Mouse (Mus musculus): Measurements from ENCODE around the gene Phkg1. TPM values are rescaled to one million over a fixed set of nuclear protein-coding genes. Genes with fewer than 3 reads are reported as not detected.

Phkg1 gene
- total and polyA plus RNA-seq, 2 experiments from 2014 or later, result 1.7 to 3.6 TPM

DNA sequence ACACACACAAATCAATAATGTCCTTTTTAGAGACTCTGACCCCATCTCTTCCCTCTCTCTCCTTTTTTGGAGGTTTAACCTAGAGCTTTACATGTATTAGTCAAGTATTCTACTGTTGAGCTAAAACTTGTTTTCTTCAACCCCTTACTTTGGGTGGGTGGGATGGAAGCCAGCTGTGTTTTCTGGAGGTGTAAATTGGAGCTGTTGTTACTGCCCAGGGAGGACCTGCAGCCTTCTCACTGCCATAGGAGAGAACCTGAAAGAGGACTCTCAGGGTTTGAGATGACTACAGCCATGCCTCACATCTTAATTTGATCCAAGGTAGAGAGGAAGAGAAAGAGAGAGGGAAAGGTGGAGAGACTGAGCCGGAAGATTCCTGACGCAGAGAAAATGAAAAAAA lies 41.9 kb upstream of the Phkg1 start:
- Histone ChIP-seq H3K36me3 (ENCODE audit: insufficient read depth, low read length) (no peaks in the 10 kb centered on the region), H3K4me1 (ENCODE audit: insufficient read depth, low read length) (0 out of 2 replicates have a peak, but pooled peaks cover 4% of the 10 kb centered on the region), H3K9me3 (ENCODE audit: low read length) (no peaks in the 10 kb centered on the region), H3K4me3 (ENCODE audit: low read length) (no peak overlapping the region), H3K4me2 (ENCODE audit: low read depth, low read length) (no peak overlapping the region), H3K9ac (replicated peaks; ENCODE audit: low read length) (no peak overlapping the region), H3K27ac (no peak overlapping the region), H3K27me3 (ENCODE audit: insufficient read depth, low read length) (no peaks in the 10 kb centered on the region)
- no peak for ATAC-seq
- 69% methylated on average over 2 of the region's 2 CpGs for WGBS
- TF ChIP-seq CTCF (IDR thresholded peaks at IDR 0.05; ENCODE audit: low read depth), result no peak
- DNase-seq (ENCODE audit: low spot score), result no peak

DNA sequence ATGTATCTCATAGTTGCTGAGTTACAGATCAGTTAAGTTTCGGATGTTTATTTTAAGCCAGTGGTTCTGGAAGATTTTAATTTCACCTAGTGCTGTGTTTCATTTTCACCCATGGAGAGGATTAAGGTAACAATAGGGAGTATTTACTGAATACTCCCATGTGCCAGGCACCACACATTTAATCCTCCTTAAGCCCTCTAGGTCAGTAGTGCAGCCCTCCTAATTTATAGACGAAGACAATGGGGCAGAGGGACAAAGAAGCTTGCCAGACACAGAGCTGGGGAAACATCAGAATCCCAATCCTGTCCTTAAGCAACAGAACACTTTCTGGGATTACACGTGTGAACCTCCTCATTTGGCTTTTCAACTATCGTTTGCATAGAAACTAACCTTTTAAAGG lies 38.6 kb upstream of the Phkg1 start:
- WGBS, result 43% methylated on average over 4 of the region's 4 CpGs
- H3K27me3 ChIP-seq (ENCODE audit: insufficient read depth, low read length), result no peaks in the 10 kb centered on the region
- DNase-seq (ENCODE audit: low spot score), result no peak

DNA sequence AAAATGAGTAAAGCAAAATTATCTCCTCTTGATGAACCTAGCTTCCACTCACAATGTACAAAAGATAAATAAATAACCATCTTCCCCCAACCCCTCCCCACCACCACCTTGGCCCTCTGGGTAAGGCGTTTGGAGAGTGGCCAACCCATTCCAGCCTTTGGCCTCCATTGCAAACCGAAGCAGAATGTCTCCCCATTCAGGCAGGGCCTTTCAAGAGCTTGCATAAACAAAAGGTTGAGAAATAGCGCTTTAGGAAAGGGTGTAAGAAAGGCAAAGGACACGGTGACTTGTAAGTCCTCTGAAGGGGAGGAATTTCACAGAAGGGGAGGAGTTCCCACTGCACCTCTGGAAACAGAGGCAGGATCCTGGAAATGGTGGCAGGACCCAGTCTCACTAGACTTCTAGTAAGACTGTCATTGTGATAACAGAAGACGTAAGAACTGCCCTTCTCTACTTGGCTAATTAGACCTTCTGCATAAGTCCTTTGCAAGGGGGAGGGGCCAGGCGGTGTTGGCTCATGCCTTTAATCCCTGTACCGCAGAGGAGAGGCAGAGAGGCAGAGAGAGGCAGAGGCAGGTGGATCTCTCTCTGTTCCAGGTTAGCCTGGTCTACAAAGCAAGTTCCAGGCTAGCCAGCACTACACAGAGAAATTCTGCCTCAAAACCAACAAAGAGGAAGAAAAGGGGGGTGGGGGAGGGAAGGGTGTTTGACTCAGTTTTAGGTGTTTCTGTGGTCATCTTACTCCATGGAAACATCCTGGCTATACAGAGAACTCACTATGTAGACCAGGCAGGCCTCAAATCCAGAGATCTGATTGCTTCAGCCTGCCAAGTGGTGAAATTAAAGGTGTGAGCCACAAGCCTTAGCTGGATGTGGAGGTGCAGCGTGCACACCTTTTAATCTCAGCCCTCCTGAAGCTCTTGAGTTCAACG lies 31.8 kb upstream of the Phkg1 start:
- Histone ChIP-seq H3K4me3 (ENCODE audit: low read length) (no peak overlapping the region), H3K4me2 (ENCODE audit: low read depth, low read length) (no peak overlapping the region), H3K4me1 (ENCODE audit: insufficient read depth, low read length) (no peaks in the 10 kb centered on the region), H3K36me3 (ENCODE audit: insufficient read depth, low read length) (no peaks in the 10 kb centered on the region), H3K9ac (replicated peaks; ENCODE audit: low read length) (no peak overlapping the region), H3K9me3 (ENCODE audit: low read length) (no peaks in the 10 kb centered on the region), H3K27ac (no peak overlapping the region), H3K27me3 (ENCODE audit: insufficient read depth, low read length) (no peaks in the 10 kb centered on the region)
- TF ChIP-seq CTCF (IDR thresholded peaks at IDR 0.05; ENCODE audit: low read depth), result no peak
- ATAC-seq (no peak), DNase-seq (ENCODE audit: low spot score) (no peak)
- 41% methylated on average over 9 of the region's 9 CpGs for WGBS

More for the DNA sequence above, 38.6 kb upstream of the Phkg1 start:
- H3K4me1 ChIP-seq (ENCODE audit: insufficient read depth, low read length), result no peaks in the 10 kb centered on the region
- H3K4me3 ChIP-seq (ENCODE audit: low read length), result no peak overlapping the region
- no peak overlapping the region for H3K27ac ChIP-seq
- TF ChIP-seq CTCF (IDR thresholded peaks at IDR 0.05; ENCODE audit: low read depth), result no peak
- H3K9ac ChIP-seq (replicated peaks; ENCODE audit: low read length), result no peak overlapping the region
- ATAC-seq, result no peak
- H3K9me3 ChIP-seq (ENCODE audit: low read length), result no peaks in the 10 kb centered on the region
- no peak overlapping the region for H3K4me2 ChIP-seq (ENCODE audit: low read depth, low read length)
- no peaks in the 10 kb centered on the region for H3K36me3 ChIP-seq (ENCODE audit: insufficient read depth, low read length)

DNA sequence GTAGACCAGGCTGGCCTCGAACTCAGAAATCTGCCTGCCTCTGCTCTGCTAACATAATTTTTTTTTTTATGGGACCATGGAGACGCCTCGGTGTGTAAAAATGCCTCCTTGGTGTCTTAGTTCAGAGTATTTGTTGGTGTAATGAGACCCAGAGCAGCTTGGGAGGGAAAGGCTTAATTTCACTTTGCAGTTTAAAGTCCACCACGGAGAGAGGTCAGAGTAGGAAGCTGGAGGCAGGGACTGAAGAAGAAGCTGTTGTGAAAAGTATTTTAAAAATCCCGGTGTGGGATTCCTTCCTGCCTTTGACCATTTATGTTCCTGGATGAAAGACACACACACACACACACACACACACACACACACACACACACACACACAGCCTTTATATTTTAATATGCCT lies 27.6 kb upstream of the Phkg1 start:
- Histone ChIP-seq H3K9me3 (ENCODE audit: low read length) (no peaks in the 10 kb centered on the region), H3K4me3 (ENCODE audit: low read length) (no peak overlapping the region), H3K9ac (replicated peaks; ENCODE audit: low read length) (no peak overlapping the region), H3K36me3 (ENCODE audit: insufficient read depth, low read length) (no peaks in the 10 kb centered on the region), H3K4me1 (ENCODE audit: insufficient read depth, low read length) (no peaks in the 10 kb centered on the region), H3K27ac (no peak overlapping the region), H3K27me3 (ENCODE audit: insufficient read depth, low read length) (no peaks in the 10 kb centered on the region), H3K4me2 (ENCODE audit: low read depth, low read length) (no peak overlapping the region)
- WGBS, result 77% methylated on average over 5 of the region's 5 CpGs
- TF ChIP-seq CTCF (IDR thresholded peaks at IDR 0.05; ENCODE audit: low read depth), result no peak
- DNase-seq (ENCODE audit: low spot score) (no peak), ATAC-seq (no peak)

DNA sequence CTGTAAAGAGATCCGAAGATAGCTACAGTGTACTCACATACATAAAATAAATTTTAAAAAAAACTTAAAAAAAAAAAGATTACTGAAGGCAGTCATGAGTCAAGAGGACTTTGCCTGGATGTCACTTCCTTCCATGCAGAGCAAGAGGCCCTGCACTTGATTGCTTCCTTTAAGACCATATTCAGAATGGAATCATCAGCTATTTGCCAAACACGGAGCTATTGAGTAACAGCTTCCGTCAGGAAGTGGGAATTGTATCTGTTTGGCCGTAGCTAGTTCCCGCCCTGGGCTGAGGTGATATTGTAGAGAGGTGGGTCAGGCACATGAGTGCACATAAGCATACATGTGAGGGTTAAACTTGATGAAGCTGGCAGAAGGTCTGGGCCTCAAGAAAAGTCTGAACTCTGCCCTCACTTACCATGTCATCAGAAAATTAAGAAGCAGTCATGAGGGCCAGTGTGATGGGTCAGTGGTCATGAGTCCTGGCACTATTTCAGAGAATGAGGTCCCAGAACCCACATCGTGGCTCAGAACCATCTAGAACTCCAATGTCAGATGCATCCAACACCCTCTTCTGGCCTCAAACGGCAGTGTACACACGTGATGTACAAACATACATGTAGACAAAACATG lies 26.6 kb upstream of the Phkg1 start:
- Histone ChIP-seq H3K27me3 (ENCODE audit: insufficient read depth, low read length) (no peaks in the 10 kb centered on the region), H3K27ac (no peak overlapping the region), H3K9ac (replicated peaks; ENCODE audit: low read length) (no peak overlapping the region), H3K4me1 (ENCODE audit: insufficient read depth, low read length) (no peaks in the 10 kb centered on the region), H3K9me3 (ENCODE audit: low read length) (no peaks in the 10 kb centered on the region), H3K36me3 (ENCODE audit: insufficient read depth, low read length) (no peaks in the 10 kb centered on the region), H3K4me3 (ENCODE audit: low read length) (no peak overlapping the region), H3K4me2 (ENCODE audit: low read depth, low read length) (no peak overlapping the region)
- TF ChIP-seq CTCF (IDR thresholded peaks at IDR 0.05; ENCODE audit: low read depth), result no peak
- no peak for DNase-seq (ENCODE audit: low spot score)
- ATAC-seq, result no peak
- 89% methylated on average over 8 of the region's 8 CpGs for WGBS

DNA sequence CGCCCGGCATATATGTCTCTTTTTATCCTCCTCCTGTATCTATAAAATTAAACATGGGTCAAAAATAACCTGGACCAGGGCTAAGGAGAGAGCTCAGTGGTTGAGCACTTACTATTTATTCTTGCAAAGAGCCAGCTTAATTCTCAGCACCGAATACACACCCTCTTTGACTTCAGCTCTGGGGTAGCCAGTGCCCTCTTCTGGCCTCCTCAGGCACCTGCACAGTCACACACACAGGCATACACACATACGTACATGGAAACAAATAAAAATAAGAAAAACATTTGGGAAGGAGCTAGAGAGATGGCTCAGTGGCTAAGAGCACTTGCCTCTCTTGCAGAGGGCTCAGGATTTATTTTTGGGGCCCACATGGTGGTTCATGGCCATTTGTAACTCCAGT lies 23.6 kb upstream of the Phkg1 start:
- Histone ChIP-seq H3K9me3 (ENCODE audit: low read length) (no peaks in the 10 kb centered on the region), H3K27ac (no peak overlapping the region)
- TF ChIP-seq CTCF (IDR thresholded peaks at IDR 0.05; ENCODE audit: low read depth), result no peak

DNA sequence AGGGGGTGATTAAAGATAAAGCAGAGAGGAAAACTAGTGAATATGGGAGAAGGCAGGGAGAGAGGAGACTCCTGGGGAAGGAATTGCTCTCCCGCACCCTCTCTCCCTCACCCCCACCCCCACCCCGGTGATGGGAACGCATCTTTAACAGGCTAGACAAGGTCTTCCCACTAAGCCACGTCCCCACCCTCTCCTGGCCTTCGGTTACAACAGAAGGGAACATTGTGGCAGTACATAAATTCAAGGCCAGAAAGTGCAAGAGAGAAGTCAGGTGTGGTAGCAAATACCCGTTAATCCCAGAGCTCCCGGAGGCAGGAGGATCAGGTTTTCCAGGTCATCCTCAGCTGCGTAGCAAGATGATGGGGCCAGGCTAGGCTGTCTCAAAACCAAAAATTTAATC lies 21.0 kb upstream of the Phkg1 start:
- Histone ChIP-seq H3K4me2 (ENCODE audit: low read depth, low read length) (no peak overlapping the region), H3K9me3 (ENCODE audit: low read length) (no peaks in the 10 kb centered on the region), H3K27me3 (ENCODE audit: insufficient read depth, low read length) (no peaks in the 10 kb centered on the region), H3K36me3 (ENCODE audit: insufficient read depth, low read length) (no peaks in the 10 kb centered on the region), H3K9ac (replicated peaks; ENCODE audit: low read length) (no peak overlapping the region), H3K4me3 (ENCODE audit: low read length) (no peak overlapping the region), H3K4me1 (ENCODE audit: insufficient read depth, low read length) (no peaks in the 10 kb centered on the region), H3K27ac (no peak overlapping the region)
- TF ChIP-seq CTCF (IDR thresholded peaks at IDR 0.05; ENCODE audit: low read depth), result no peak
- ATAC-seq (no peak), DNase-seq (ENCODE audit: low spot score) (no peak)
- 64% methylated on average over 8 of the region's 8 CpGs for WGBS

More for the DNA sequence above, 23.6 kb upstream of the Phkg1 start:
- ATAC-seq (no peak), DNase-seq (ENCODE audit: low spot score) (no peak)
- H3K4me1 ChIP-seq (ENCODE audit: insufficient read depth, low read length), result no peaks in the 10 kb centered on the region
- no peaks in the 10 kb centered on the region for H3K27me3 ChIP-seq (ENCODE audit: insufficient read depth, low read length)
- no peak overlapping the region for H3K4me2 ChIP-seq (ENCODE audit: low read depth, low read length)
- H3K9ac ChIP-seq (replicated peaks; ENCODE audit: low read length), result no peak overlapping the region
- WGBS, result 90% methylated on average over 4 of the region's 4 CpGs
- H3K4me3 ChIP-seq (ENCODE audit: low read length), result no peak overlapping the region
- no peaks in the 10 kb centered on the region for H3K36me3 ChIP-seq (ENCODE audit: insufficient read depth, low read length)

All from hindbrain, postnatal 0 days (tissue).